Mouse (Mus musculus) megakaryocyte progenitor cell, adult 5-6 weeks (primary cell): ENCODE data around the gene Snap25. TPM values are rescaled to one million over a fixed set of nuclear protein-coding genes. Genes with fewer than 3 reads are reported as not detected.

Experiments
- ATAC-seq: replicated peaks from 2 replicates; pipeline ENCODE4 v1.8.0; 2016; ENCODE audit warnings: mild to moderate bottlenecking, moderate TSS enrichment, inconsistent platforms; ENCODE audit not compliant: poor library complexity
- total RNA-seq, 2 experiments: library from RNA; stranded (forward) in 1 of 2; stranded (reverse) in 1 of 2; fragments of 157-497, 149-512 nt in 1 of 2; fragments of 200-1000 nt in 1 of 2; gene quantifications; 2 replicates each; pipeline versions ENCODE4 v1.2.3 to v1.2.4; 2015 to 2017

Snap25 gene
- total RNA-seq, 2 experiments from 2014 or later, result not detected

- ATAC-seq, result no peak
Observed at GRCm38 (mm10) chr2:136711746-136712440, 1.4 kb upstream of the Snap25 start.

DNA sequence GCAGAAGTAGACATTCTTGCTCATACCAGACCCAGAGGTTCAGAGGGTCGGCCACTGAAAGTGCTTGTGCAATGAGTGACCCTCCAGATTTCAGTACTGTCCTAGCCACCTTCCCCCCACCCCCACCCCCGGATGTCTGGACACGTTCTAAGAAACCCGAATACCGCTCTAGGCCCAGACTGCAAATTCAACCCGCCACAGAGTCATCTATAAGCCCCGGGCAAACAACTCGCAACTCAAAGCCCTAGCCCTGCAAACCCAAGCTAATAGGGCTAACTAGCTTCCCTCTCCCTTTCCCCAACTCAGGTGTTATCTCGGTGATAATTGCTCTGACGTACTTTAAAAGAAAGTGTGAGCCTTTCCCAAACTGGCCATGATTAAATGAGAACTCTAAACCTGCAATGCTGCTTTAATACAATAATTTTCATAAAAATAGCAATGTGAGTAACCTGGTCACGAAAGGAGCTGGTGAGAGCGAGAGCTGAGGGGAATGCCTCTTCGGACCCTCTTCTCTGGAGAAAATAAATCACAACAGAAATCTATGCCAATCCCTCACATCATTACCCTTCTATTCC lies 725 bp upstream of the Snap25 start:
- no peak for ATAC-seq

DNA sequence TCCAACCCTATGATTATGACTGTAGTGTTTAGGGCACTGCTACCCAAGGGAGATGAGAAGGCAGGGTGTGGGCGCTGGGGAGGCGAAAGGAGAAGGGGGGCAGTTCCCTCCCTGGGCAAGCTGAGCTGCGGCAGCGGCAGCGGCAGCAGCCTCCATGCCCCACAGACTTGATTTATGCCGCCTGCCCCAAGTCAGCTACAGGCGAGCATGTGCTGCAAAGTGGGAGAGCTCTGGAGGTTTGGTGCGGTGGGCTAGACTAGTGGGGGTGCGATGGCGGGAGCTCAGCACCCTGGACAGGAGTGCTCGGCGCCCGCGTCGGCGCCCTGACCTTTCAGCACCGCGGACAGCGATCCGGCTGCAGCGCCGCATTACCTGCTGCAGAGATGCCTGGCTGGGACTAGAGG lies 757 bp downstream of the Snap25 start:
- ATAC-seq, result peak; percentile 100

DNA sequence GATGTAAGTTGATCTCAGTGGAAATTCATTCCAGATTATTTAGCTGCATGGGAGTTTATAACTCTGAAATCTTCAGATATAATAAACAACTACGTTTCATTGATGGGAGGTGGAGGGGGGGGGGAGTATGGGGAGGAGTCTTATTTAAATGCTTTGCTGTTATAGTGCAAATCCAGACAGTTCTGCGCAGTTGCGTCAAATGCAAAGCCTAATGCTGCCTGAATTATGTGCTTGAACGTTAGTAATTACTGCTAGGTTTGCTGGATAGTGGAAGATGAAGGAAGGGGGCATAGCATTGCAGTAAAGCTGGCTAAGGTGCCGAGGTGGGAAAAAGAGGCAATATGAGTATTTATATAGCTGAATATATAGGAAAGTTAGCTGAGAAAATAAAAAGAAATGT lies 2.3 kb downstream of the Snap25 start:
- ATAC-seq, result no peak

DNA sequence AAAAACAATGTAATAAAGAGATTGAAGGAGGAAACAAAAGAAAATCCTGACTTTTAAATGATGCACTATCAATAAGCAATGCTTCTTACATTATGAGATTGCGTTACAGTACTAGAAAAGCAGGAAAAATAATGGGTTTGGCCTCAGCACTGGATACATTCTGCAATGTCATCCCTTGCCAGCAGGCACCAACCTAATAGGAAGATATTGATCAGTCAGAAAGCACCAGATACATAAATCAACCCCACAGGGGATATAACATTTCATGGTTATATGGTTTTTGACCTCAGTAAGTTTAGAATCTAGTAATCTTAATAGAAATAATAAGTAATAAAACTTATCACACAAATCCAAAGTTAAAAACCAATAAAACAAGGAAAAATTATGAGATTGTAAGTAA lies 3.1 kb downstream of the Snap25 start:
- ATAC-seq, result no peak

DNA sequence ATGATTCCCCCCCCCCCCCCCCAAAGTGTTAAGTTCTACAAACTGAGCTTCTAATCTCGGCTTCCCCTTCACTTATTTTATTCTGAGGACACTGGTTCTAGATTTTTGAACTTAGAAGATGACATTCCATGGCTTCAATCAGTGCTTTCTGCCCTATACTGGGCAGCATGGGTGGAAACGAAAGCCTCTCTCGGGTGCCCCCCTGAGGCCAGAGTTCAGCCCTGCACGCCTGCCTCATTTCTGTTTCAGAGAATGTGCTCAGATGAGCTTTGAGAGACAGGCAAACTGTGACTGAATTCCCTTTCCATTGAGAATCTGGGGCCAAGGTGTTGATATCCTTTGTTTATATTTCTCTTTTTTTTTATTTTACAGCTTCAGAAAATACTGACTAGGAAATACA lies 7.0 kb downstream of the Snap25 start:
- peak; percentile 66; the same call in 1 of the 2 replicates for ATAC-seq

DNA sequence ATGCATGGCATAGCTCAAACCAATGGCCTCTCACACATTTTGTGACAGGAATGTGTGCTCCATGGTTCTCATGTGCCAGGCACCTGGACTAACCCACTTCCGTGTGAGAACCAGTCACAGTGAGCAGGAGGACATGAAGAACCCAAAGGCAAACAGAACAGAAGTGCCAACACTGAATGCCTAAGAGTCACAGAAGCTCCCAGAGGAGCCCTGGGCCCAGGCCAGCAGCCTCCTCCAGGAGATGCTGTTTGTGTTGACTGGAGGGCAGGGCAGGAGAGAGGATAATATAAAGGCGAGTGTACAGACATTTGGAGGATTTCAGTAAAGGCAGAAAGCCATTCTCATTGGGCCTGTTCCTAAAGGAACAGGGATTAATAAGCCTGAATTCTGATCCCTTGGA lies 25.0 kb downstream of the Snap25 start:
- ATAC-seq, result no peak

GRCm38 (mm10) chr2:136742230-136742629 lies 29.0 kb downstream of the Snap25 start:
- ATAC-seq, result no peak

- ATAC-seq, result no peak
Observed at GRCm38 (mm10) chr2:136744683-136745326, 31.6 kb downstream of the Snap25 start.

- no peak for ATAC-seq
Observed at GRCm38 (mm10) chr2:136745327-136745994, 32.2 kb downstream of the Snap25 start.

GRCm38 (mm10) chr2:136753682-136754081 lies 40.4 kb downstream of the Snap25 start:
- no peak for ATAC-seq

DNA sequence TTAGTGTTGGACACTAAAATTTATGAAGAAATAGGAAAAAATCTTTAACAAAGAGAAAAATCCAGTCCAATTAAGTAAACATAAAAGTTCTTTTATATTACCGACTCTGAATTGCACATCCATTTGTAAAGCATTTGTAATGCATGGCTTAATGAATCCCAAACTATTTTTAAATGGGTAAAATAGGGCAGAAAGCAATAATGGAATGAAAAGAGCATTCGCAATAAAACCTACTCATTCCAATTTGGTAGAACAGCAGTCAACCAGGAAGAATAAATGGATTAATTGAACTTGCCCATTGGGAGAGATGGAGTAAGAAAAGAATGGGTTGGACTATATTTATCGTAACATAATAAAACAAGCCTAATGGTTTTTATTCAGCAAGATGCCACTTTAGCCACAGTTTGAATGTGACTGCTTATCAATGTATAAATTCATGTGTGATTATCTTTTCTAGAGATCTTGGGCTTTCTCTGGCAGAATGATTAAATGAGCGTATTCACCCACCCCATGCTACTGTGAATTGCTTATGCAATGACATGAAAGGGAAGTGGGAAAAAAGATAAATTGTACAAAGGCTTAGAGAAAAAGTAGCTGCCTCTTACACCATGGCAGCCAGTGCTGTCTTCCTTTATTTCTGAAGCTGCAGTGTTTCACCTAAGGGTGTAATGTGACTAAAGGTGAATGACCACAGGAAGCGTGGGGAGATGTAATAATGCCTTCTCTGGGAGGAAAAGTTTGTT lies 45.7 kb downstream of the Snap25 start:
- ATAC-seq, result no peak

GRCm38 (mm10) chr2:136778156-136778555 lies 64.9 kb downstream of the Snap25 start:
- ATAC-seq, result no peak

DNA sequence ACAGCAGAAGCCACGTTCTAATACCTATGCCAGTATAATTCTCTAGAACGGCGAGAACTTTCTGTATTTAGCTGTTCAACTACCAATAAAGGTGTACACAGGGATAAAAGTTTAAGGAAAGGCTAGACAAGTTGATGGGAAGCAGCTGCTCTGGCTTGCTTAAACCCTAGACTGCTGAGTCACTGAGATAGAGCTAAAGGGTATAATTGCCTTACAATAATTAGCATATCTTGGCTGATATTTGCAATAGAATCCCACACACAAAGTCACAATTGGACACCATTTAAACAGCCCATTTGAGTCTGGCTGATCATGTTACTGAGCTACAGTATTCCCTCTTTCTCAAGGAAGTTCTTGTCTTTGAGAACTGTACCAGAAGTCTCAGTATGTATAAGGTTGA lies 65.4 kb downstream of the Snap25 start:
- no peak for ATAC-seq

GRCm38 (mm10) chr2:136780268-136780667 lies 67.0 kb downstream of the Snap25 start:
- ATAC-seq, result no peak

GRCm38 (mm10) chr2:136784310-136784709 lies 71.1 kb downstream of the Snap25 start:
- no peak for ATAC-seq

DNA sequence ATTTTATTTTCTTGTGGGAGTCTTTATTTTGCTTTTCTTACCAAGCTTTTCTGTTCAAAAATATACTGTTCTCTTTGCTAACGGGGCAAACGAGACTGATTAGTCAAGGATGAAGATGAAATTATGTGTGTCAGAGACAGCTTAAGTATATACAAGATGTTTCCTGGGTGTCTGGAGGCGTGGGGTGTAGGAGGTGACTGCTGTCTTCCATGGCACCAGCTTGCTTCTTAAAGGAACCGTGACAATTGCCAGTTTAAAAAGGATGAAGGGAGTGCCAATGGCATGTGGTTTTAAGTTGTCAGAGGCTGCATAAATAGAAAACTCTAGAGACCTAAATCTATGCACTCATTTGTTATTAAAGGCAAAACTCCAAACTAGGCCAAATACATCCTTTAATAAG lies 75.1 kb downstream of the Snap25 start:
- ATAC-seq, result no peak

- ATAC-seq, result no peak
Observed at GRCm38 (mm10) chr2:136796518-136796917, 83.3 kb downstream of the Snap25 start.

GRCm38 (mm10) chr2:136798887-136799430 lies 85.7 kb downstream of the Snap25 start:
- no peak for ATAC-seq

DNA sequence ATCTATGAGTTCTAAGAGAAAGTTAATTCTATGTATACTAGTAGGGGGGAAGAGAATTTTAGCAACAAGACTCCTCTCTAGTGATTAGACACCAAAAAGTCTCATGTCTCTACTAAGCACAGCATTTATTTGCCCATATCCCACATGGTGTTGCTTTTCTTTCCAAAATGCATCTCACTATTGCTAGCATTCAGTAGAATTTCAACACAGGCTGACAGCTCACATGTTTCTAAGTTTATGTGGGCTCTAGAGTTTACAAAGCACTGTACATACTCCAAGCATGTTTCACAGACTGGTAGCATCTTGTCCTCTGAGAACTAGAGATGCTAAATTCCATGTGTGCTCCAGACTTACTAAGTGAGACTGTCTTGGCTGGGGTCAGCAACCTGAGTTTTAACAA lies 87.8 kb downstream of the Snap25 start:
- ATAC-seq, result no peak

DNA sequence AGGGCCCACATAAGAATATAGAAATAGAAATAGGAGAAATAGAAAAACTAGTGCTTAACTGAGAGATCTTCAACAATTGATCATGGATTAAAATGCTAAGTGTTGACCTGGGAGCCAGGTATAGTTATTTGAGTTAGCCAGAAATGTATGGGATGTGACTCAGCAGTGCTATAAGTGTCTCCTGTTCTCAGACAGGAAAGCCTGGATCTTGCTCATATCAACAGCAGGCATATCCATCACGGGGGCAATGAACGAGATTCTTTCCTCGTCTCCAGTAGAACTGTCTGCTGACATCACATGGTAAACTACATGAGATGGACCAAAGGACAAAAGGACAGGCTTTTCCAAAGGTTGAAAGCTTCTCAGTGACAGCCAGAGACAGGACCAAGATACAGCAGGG lies 88.8 kb downstream of the Snap25 start:
- ATAC-seq, result no peak
